Mouse (Mus musculus) cerebellum, adult 2 months (tissue): ENCODE data around the gene Cdk9. TPM values are rescaled to one million over a fixed set of nuclear protein-coding genes. Genes with fewer than 3 reads are reported as not detected.

Source experiments
- DNase-seq, 2 experiments: peaks; one replicate each; pipeline ENCODE4 v3.0.0; 2021
- H3K27ac ChIP-seq: fragments of 200-500 bp; 2 replicates; pipeline ENCODE4 v1.5.1; 2012; ENCODE audit warnings: low read length, control low read depth, inconsistent platforms; ENCODE audit not compliant: insufficient read depth
- H3K27me3 ChIP-seq: fragments of 200-500 bp; 2 replicates; pipeline ENCODE4 v1.6.1; 2012; ENCODE audit warnings: inconsistent platforms, mild to moderate bottlenecking, low read length, moderate library complexity; ENCODE audit not compliant: control insufficient read depth, insufficient read depth
- H3K4me1 ChIP-seq: fragments of 200-500 bp; 2 replicates; pipeline ENCODE4 v1.6.1; 2011; ENCODE audit warnings: low read length; ENCODE audit not compliant: control insufficient read depth, insufficient read depth
- H3K4me3 ChIP-seq: fragments of 200-500 bp; replicated peaks from 2 replicates; pipeline ENCODE3; 2011; ENCODE audit warnings: mild to moderate bottlenecking, low read depth, low read length, control low read depth; ENCODE audit not compliant: insufficient read depth
- CTCF ChIP-seq: fragments of 200-500 bp; IDR thresholded peaks from 2 replicates; pipeline ENCODE4 v1.5.1; 2011; ENCODE audit warnings: low read depth, mild to moderate bottlenecking, control low read depth, low read length, moderate library complexity, borderline replicate concordance; ENCODE audit not compliant: insufficient read depth
- POLR2A ChIP-seq: fragments of 200-500 bp; IDR thresholded peaks from 2 replicates; pipeline ENCODE4 v1.6.1; 2011; ENCODE audit warnings: low read length, control low read depth, borderline replicate concordance; ENCODE audit not compliant: insufficient read depth
- WGBS: fragments of 180-500 bp; shearing (Covaris S2); methylation state at CpG from one replicate; pipeline ENCODE4 v1.1.7; 2018; 5-methylcytosine and 5-hydroxymethylcytosine counted together
- polyA plus RNA-seq: library from polyadenylated mRNA; depleted of rRNA; stranded (reverse); fragments of >200 nt; gene quantifications from 2 replicates; pipeline ENCODE4 v1.2.3, GENCODE M21; 2012

Gene Cdk9
- polyA plus RNA-seq, 1 experiment, result 186 TPM

DNA sequence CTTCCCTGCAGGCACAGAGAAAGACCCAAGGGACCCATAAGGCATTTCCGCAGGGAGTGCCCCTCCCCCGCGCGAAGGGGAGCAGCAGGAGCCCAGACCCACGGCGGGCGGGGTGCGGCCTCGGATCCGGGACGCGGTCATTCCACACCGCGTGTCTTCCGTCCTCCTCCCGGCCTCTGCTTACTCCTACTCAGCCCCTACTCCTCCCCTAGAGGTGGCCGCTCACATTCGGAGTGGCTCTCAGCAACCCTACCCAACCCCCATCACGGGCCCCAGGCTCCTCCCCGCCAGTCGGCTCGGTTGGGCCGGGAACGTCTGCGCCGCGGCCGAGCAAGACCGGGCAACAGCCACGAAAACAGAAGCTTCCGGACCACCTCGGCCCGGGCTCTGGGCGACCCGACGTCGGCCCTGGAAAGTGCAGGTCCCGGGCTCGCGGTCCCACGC lies 746 bp downstream of the Cdk9 start:
- no peak for DNase-seq
- under 1% methylated on average over 41 of the region's 41 CpGs for WGBS

GRCm38 (mm10) chr2:32711301-32712056 lies 1.4 kb downstream of the Cdk9 start:
- Histone ChIP-seq H3K27ac (peak overlapping the region; percentile 27; the same call in 1 of the 2 replicates), H3K4me3 (peak overlapping the region; percentile 77), H3K27me3 (no peaks in the 10 kb centered on the region), H3K4me1 (peaks cover 2% of the 10 kb centered on the region; the same call in 1 of the 2 replicates)
- TF ChIP-seq POLR2A (no peak), CTCF (no peak)
- DNase-seq, result no peak
- WGBS, result 27% methylated on average over 9 of the region's 9 CpGs

More for the DNA sequence above, 746 bp downstream of the Cdk9 start:
- Histone ChIP-seq H3K4me3 (peak overlapping the region; percentile 77), H3K27ac (peak overlapping the region; percentile 27), H3K4me1 (peaks cover 2% of the 10 kb centered on the region; the same call in 1 of the 2 replicates), H3K27me3 (no peaks in the 10 kb centered on the region)
- TF ChIP-seq CTCF (no peak), POLR2A (no peak)

DNA sequence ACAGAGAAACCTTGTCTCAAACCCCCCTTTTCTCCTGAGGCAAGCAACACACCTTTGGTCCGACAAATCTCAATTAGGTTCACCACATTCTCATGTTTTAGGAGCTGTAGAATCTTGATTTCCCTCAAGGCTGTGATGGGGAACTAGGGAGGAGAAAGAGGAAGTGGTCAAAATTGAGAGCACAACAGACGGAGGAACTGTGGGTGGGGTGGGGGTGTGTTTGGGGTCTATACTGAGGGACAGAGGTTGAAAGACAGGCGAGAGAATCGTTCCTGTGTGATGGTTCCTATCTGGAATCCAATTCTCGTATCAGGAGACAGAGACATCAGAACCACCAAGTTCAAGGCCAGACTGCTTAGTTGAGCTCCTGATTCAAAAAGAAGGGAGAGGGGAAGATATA lies 2.5 kb downstream of the Cdk9 start:
- Histone ChIP-seq H3K4me3 (no peak overlapping the region), H3K27me3 (no peaks in the 10 kb centered on the region), H3K4me1 (peaks cover 2% of the 10 kb centered on the region; the same call in 1 of the 2 replicates), H3K27ac (no peak overlapping the region)
- TF ChIP-seq CTCF (no peak), POLR2A (no peak)
- WGBS, result 80% methylated on average over 5 of the region's 5 CpGs
- DNase-seq, result no peak

- 88% methylated on average over 20 of the region's 20 CpGs for WGBS
These were observed 3.2 kb downstream of the Cdk9 start for GRCm38 (mm10) chr2:32709521-32710137.

GRCm38 (mm10) chr2:32708643-32709042 lies 4.2 kb downstream of the Cdk9 start:
- no peak for DNase-seq
- no peak overlapping the region for H3K27ac ChIP-seq
- 0 out of 2 replicates have a peak, but pooled peaks cover 2% of the 10 kb centered on the region for H3K4me1 ChIP-seq
- H3K4me3 ChIP-seq, result no peak overlapping the region
- no peaks in the 10 kb centered on the region for H3K27me3 ChIP-seq
- 19% methylated on average over 3 of the region's 3 CpGs for WGBS
- TF ChIP-seq CTCF (peak; percentile 66; the same call in 1 of the 2 replicates), POLR2A (no peak)

More at GRCm38 (mm10) chr2:32709521-32710137, 3.2 kb downstream of the Cdk9 start:
- Histone ChIP-seq H3K4me3 (no peak overlapping the region), H3K4me1 (peaks cover 2% of the 10 kb centered on the region; the same call in 1 of the 2 replicates), H3K27me3 (no peaks in the 10 kb centered on the region), H3K27ac (no peak overlapping the region)
- no peak for DNase-seq
- TF ChIP-seq CTCF (no peak), POLR2A (no peak)

GRCm38 (mm10) chr2:32706971-32707370 lies 5.9 kb downstream of the Cdk9 start:
- no peak for DNase-seq
- no peaks in the 10 kb centered on the region for H3K27me3 ChIP-seq
- H3K4me1 ChIP-seq, result 0 out of 2 replicates have a peak, but pooled peaks cover 2% of the 10 kb centered on the region
- 84% methylated on average over 6 of the region's 6 CpGs for WGBS
- no peak overlapping the region for H3K27ac ChIP-seq
- no peak overlapping the region for H3K4me3 ChIP-seq
- TF ChIP-seq POLR2A (no peak), CTCF (no peak)

DNA sequence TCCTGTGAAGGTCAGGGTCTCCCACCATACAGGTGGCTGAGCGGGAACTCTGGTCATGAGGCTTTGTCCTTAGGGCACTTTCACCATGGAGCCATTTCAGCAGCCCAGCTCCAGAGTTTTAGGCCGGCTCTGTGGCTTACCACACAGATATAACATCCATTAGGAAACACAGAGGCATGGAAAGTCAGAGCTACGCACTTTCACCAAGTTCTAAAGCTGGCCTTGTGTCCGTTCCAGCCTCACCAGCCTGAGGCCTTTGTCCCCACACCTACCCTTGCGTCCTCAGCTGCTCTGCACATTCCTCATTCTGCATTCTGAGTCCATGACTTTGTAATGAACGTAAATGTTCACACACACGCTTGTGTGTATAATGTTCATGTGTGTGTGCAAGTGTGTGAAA lies 7.9 kb downstream of the Cdk9 start:
- H3K27ac ChIP-seq, result no peak overlapping the region
- no peak for DNase-seq
- whole genome bisulfite sequencing, result 91% methylated on average over 7 of the region's 7 CpGs
- H3K4me1 ChIP-seq, result no peaks in the 10 kb centered on the region
- H3K27me3 ChIP-seq, result no peaks in the 10 kb centered on the region
- H3K4me3 ChIP-seq, result no peak overlapping the region
- TF ChIP-seq CTCF (no peak), POLR2A (no peak)

DNA sequence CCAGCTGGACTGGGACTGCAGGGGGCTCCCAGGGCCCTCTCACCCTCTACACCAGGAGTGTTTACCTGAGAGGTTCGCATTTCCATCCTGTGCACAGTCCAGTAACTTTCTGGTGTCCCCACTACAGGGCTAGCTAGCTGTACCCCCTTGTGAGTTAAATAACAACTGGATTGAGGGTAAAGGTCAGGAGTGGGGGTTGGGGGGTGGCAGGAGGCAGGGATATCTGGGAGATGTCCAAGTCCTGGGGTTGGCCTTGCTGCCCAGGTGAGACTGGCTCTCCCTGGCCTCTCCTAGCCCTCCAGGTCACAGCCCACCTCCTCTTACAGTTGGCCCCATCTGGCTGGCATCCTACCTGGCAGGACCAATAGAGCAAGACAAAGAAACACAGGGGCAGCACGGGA lies 8.9 kb downstream of the Cdk9 start, which contains the start of gene Fpgs:
Fpgs (minus strand) TSS at position 125 of the 401 bp plus-strand sequence.
- H3K27me3 ChIP-seq, result no peaks in the 10 kb centered on the region
- no peak for TF ChIP-seq POLR2A
- TF ChIP-seq CTCF, result no peak
- DNase-seq, result no peak
- H3K4me1 ChIP-seq, result no peaks in the 10 kb centered on the region
- 72% methylated on average over 2 of the region's 2 CpGs for WGBS
- no peak within 1 kb of the TSS for H3K4me3 ChIP-seq
- H3K27ac ChIP-seq, result no peak within 1 kb of the TSS
